Mouse (Mus musculus): ENCODE data around the gene Gm49388. TPM values are rescaled to one million over a fixed set of nuclear protein-coding genes. Genes with fewer than 3 reads are reported as not detected.

The Gm49388 gene
- total RNA-seq (2014; rRNA removed) (0.05 and 2.9 TPM in 2 replicates), polyA plus RNA-seq (2015; fragmentation: Nextera tagmentation; extraction: Ambion mirVana) (not detected in 2 replicates)

DNA sequence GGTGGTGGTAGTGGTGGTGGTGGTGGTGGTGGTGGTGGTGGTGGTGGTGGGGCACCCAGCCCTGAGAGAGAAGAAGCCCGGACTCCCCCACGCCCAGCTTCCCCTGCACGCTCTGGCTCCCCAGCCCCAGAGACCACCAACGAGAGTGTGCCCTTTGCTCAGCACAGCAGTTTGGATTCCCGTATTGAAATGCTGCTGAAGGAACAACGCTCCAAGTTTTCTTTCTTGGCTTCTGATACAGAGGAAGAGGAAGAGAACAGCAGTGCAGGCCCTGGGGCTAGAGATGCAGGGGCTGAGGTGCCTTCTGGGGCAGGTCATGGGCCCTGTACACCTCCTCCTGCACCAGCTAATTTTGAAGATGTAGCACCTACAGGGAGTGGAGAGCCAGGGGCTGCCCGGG, at the start of gene Gm49388:
TSS of gene Gm49388 (plus strand) at position 301 of the 400 bp plus-strand sequence.
- H3K4me1 ChIP-seq (ENCODE audit: insufficient read depth, low read length) = no peaks in the 10 kb centered on the region
- H3K36me3 ChIP-seq (ENCODE audit: insufficient read depth, low read length) = peaks cover 83% of the 10 kb centered on the region
- ATAC-seq (no peak), DNase-seq (ENCODE audit: low spot score) (no peak)
- H3K4me2 ChIP-seq (ENCODE audit: low read depth, low read length) = no peak within 1 kb of the TSS
- no peak within 1 kb of the TSS for H3K9ac ChIP-seq (replicated peaks; ENCODE audit: low read length)
- H3K27ac ChIP-seq = no peak within 1 kb of the TSS
- H3K9me3 ChIP-seq (ENCODE audit: low read length) = no peaks in the 10 kb centered on the region
- WGBS = 93% methylated on average over 7 of the region's 7 CpGs
- no peak within 1 kb of the TSS for H3K4me3 ChIP-seq (ENCODE audit: low read length)
- no peaks in the 10 kb centered on the region for H3K27me3 ChIP-seq (ENCODE audit: insufficient read depth, low read length)
- no peak for TF ChIP-seq CTCF (IDR thresholded peaks at IDR 0.05; ENCODE audit: low read depth)

DNA sequence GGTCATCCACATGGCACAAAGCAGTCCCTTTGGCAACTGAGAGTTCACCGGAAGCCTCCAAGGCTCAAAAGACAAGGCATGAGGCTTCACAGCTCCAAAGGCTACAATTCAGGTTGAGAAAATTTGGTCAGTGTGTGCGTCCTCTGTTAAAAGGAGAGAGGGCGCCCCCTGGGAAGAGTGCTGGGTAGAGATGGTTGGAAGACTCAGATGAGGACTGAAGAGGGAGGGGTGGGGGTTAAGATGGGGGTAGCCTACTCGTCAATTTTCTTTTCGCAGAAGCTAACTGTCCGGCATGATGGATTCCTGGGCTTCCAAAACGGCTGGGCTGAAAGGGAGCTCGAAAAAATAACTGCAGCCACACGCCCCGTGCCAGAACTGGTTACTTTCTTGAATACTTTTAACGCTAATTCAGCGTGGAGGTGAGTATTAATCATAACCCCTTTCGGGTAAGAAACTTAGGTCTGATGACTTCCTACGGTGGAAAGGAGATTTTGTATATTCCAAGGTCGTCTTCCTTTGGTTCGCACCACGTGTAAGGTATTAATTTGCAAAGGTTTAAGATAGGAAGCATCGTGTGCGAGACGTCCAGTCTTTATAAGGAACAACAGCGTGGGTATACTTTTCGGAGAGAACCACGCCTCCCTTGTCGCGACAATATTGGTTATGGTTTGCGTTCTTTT, 40.9 kb upstream of the Gm49388 start, which contains the start of gene Fbxl19:
TSS of gene Fbxl19 (plus strand) at position 178 of the 680 bp plus-strand sequence.
- Histone ChIP-seq H3K36me3 (ENCODE audit: insufficient read depth, low read length) (peaks cover 6% of the 10 kb centered on the region), H3K4me2 (ENCODE audit: low read depth, low read length) (peak within 1 kb of the TSS; percentile 87), H3K4me1 (ENCODE audit: insufficient read depth, low read length) (no peaks in the 10 kb centered on the region), H3K27me3 (ENCODE audit: insufficient read depth, low read length) (no peaks in the 10 kb centered on the region), H3K4me3 (ENCODE audit: low read length) (peak within 1 kb of the TSS; percentile 70), H3K9me3 (ENCODE audit: low read length) (no peaks in the 10 kb centered on the region), H3K9ac (replicated peaks; ENCODE audit: low read length) (peak within 1 kb of the TSS; percentile 51), H3K27ac (peak within 1 kb of the TSS; percentile 87)
- under 1% methylated on average over 26 of the region's 26 CpGs for WGBS
- DNase-seq (ENCODE audit: low spot score) (peak; percentile 86), ATAC-seq (no peak)
- TF ChIP-seq CTCF (IDR thresholded peaks at IDR 0.05; ENCODE audit: low read depth) = peak; percentile 69

DNA sequence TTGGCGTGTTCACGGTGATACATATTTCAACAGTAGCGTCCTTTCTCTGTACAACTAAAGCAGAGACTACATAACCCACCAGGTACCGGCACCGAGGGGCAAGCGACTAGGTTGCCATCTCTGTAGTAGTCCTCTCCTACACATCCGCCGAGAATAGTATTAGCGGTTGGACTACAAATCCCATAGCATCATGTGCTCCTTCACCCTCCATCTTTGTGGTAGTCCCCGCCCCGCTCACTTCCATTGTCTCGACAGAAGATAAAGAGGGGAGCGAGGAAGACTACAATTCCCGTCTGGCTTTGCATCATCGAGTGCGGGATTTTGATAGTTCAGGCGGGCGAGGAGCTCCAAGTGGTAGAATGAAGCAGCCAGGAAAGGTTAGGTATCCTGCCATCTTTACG, 40.2 kb upstream of the Gm49388 start:
- Histone ChIP-seq H3K4me1 (ENCODE audit: insufficient read depth, low read length) (no peaks in the 10 kb centered on the region), H3K9me3 (ENCODE audit: low read length) (no peaks in the 10 kb centered on the region), H3K9ac (replicated peaks; ENCODE audit: low read length) (peak overlapping the region; percentile 51), H3K27me3 (ENCODE audit: insufficient read depth, low read length) (no peaks in the 10 kb centered on the region), H3K4me3 (ENCODE audit: low read length) (peak overlapping the region; percentile 70), H3K27ac (peak overlapping the region; percentile 87), H3K4me2 (ENCODE audit: low read depth, low read length) (peak overlapping the region; percentile 87), H3K36me3 (ENCODE audit: insufficient read depth, low read length) (peaks cover 13% of the 10 kb centered on the region)
- DNase-seq (ENCODE audit: low spot score) = peak; percentile 98
- under 1% methylated on average over 19 of the region's 19 CpGs for WGBS
- peak; percentile 89 for ATAC-seq
- no peak for TF ChIP-seq CTCF (IDR thresholded peaks at IDR 0.05; ENCODE audit: low read depth)

GRCm38 (mm10) chr7:127745652-127746493, 39.5 kb upstream of the Gm49388 start:
- no peaks in the 10 kb centered on the region for H3K9me3 ChIP-seq (ENCODE audit: low read length)
- peak overlapping the region; percentile 87 for H3K4me2 ChIP-seq (ENCODE audit: low read depth, low read length)
- H3K4me3 ChIP-seq (ENCODE audit: low read length) = peak overlapping the region; percentile 70
- H3K27me3 ChIP-seq (ENCODE audit: insufficient read depth, low read length) = no peaks in the 10 kb centered on the region
- H3K4me1 ChIP-seq (ENCODE audit: insufficient read depth, low read length) = no peaks in the 10 kb centered on the region
- TF ChIP-seq CTCF (IDR thresholded peaks at IDR 0.05; ENCODE audit: low read depth) = no peak
- peak; percentile 91 for ATAC-seq
- under 1% methylated on average over 39 of the region's 39 CpGs for WGBS
- H3K9ac ChIP-seq (replicated peaks; ENCODE audit: low read length) = peak overlapping the region; percentile 73
- peaks cover 20% of the 10 kb centered on the region for H3K36me3 ChIP-seq (ENCODE audit: insufficient read depth, low read length)
- DNase-seq (ENCODE audit: low spot score) = peak; percentile 99
- H3K27ac ChIP-seq = peak overlapping the region; percentile 87

DNA sequence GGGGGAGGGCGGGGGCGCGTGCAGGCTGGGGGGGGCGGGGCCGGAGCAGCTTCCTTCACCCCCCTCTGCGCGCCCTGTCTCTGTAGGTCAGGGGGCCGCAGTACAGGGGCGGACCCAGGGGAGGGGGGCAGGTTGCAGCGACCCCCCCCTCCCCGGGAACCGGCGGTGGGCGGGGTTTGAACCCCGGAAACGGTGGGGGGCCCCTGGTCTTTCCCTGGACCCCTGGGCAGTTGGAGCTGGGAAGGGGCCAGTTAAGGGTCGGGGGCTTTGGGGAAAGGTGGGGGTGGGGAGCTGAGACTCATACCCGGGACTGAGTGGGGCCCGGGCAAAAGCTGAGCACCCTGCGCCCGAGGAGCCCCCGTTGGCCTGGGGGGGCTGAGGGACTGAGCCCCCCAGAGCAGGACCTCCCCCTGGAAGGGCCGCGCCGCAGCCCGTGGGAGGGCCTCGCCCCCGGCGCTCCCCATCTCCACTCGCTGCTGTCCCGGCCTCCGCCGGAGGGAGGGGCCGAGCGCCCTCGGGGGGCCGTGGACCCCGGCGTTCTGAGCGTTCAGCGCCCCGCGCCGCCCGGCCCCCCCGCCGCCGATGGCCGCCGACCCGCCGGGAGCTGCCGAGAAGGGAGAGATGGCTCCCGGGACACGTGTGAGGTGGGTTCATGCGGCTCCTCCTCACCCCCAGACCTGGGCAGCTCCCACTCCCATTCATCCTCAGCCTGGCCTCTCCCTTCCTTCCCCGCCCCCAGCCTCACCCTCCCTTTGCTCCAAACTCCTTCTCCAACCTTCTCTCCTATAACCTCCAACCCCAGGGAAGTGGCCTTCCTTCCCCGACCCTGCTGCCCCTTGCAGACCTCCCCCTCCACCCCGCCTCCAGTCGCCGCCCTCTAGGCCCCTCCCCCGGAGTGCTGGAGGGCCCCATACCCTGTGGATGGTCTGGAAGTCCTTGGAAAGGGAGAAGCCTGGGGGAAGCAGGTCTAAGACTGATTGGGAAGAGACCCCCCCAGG, 38.6 kb upstream of the Gm49388 start:
- H3K9me3 ChIP-seq (ENCODE audit: low read length) = no peaks in the 10 kb centered on the region
- peak overlapping the region; percentile 87 for H3K27ac ChIP-seq
- WGBS = under 1% methylated on average over 28 of the region's 62 CpGs
- TF ChIP-seq CTCF (IDR thresholded peaks at IDR 0.05; ENCODE audit: low read depth) = no peak
- peak overlapping the region; percentile 87 for H3K4me2 ChIP-seq (ENCODE audit: low read depth, low read length)
- no peaks in the 10 kb centered on the region for H3K27me3 ChIP-seq (ENCODE audit: insufficient read depth, low read length)
- H3K36me3 ChIP-seq (ENCODE audit: insufficient read depth, low read length) = peaks cover 29% of the 10 kb centered on the region
- H3K4me3 ChIP-seq (ENCODE audit: low read length) = peak overlapping the region; percentile 70
- peak; percentile 48 for DNase-seq (ENCODE audit: low spot score)
- no peaks in the 10 kb centered on the region for H3K4me1 ChIP-seq (ENCODE audit: insufficient read depth, low read length)
- ATAC-seq = no peak
- H3K9ac ChIP-seq (replicated peaks; ENCODE audit: low read length) = peak overlapping the region; percentile 73

Data from hindbrain, postnatal 0 days (tissue).